30 mouse cellular contexts compared by ENCODE assay signal in genomic region chr11:70531065-70531464, GRCm38 (mm10). TPM values are rescaled to one million over a fixed set of nuclear protein-coding genes. Genes with fewer than 3 reads are reported as not detected.
"Had no signal": no experiment of that assay in that cellular context is flagged by ENCODE, and none has a peak within 500 bp of the region (broad histone marks: within the 10 kb centered on the region; RNA-seq: fewer than 3 reads in every experiment).

No protein-coding gene starts in this region.

RNA-seq across cellular contexts. Expression of gene Gm40193, which starts 1.7 kb away (rescaled TPM):
- total RNA-seq: gastrocnemius, adult 18-20 months; gastrocnemius, postnatal 10 days; gastrocnemius, postnatal 25 days; gastrocnemius, postnatal 4 days; granulocyte monocyte progenitor cell, adult 5-6 weeks; heart, adult 18-20 months; heart, postnatal 14 days; heart, postnatal 36 days; hematopoietic stem cell, adult 5-6 weeks; layer of hippocampus, adult 8-10 months; layer of hippocampus, postnatal 14 days; layer of hippocampus, postnatal 36 days; left cerebral cortex, adult 18-20 months; left cerebral cortex, postnatal 14 days; left cerebral cortex, postnatal 36 days had no signal
- polyA plus RNA-seq: heart, embryonic 11.5 days; heart, embryonic 13.5 days; heart, embryonic 15.5 days; heart, postnatal 0 days; hindbrain, embryonic 11.5 days; hindbrain, embryonic 13.5 days; hindbrain, embryonic 15.5 days; inflammation-experienced regulatory T-cells, adult 6 months; intestine, embryonic 15.5 days; kidney, adult 2 months; kidney, embryonic 15.5 days; limb, embryonic 10.5 days; limb, embryonic 12.5 days; liver, embryonic 11.5 days; liver, embryonic 13.5 days had no signal

RNA-seq across cellular contexts. Expression of gene Gltpd2, which starts 12.1 kb away (rescaled TPM):
- total RNA-seq: gastrocnemius, adult 18-20 months; gastrocnemius, postnatal 10 days; gastrocnemius, postnatal 25 days; granulocyte monocyte progenitor cell, adult 5-6 weeks; heart, adult 18-20 months; heart, postnatal 14 days; heart, postnatal 36 days; hematopoietic stem cell, adult 5-6 weeks; layer of hippocampus, adult 8-10 months; layer of hippocampus, postnatal 14 days; layer of hippocampus, postnatal 36 days; left cerebral cortex, adult 18-20 months; left cerebral cortex, postnatal 14 days; left cerebral cortex, postnatal 36 days had no signal
- polyA plus RNA-seq: heart, embryonic 15.5 days; heart, postnatal 0 days; inflammation-experienced regulatory T-cells, adult 6 months had no signal

RNA-seq across cellular contexts. Expression of gene Vmo1, which starts 16.6 kb away (rescaled TPM):
- total RNA-seq: gastrocnemius, adult 18-20 months; gastrocnemius, postnatal 10 days; gastrocnemius, postnatal 25 days; granulocyte monocyte progenitor cell, adult 5-6 weeks; heart, adult 18-20 months; heart, postnatal 36 days; hematopoietic stem cell, adult 5-6 weeks; layer of hippocampus, adult 8-10 months; layer of hippocampus, postnatal 14 days; layer of hippocampus, postnatal 36 days; left cerebral cortex, adult 18-20 months; left cerebral cortex, postnatal 14 days; left cerebral cortex, postnatal 36 days had no signal
- polyA plus RNA-seq: heart, embryonic 11.5 days; heart, embryonic 13.5 days; hindbrain, embryonic 13.5 days; hindbrain, embryonic 15.5 days; inflammation-experienced regulatory T-cells, adult 6 months; kidney, adult 2 months had no signal
